ENCODE assay signal across 11 mouse cellular contexts in the genomic region with DNA sequence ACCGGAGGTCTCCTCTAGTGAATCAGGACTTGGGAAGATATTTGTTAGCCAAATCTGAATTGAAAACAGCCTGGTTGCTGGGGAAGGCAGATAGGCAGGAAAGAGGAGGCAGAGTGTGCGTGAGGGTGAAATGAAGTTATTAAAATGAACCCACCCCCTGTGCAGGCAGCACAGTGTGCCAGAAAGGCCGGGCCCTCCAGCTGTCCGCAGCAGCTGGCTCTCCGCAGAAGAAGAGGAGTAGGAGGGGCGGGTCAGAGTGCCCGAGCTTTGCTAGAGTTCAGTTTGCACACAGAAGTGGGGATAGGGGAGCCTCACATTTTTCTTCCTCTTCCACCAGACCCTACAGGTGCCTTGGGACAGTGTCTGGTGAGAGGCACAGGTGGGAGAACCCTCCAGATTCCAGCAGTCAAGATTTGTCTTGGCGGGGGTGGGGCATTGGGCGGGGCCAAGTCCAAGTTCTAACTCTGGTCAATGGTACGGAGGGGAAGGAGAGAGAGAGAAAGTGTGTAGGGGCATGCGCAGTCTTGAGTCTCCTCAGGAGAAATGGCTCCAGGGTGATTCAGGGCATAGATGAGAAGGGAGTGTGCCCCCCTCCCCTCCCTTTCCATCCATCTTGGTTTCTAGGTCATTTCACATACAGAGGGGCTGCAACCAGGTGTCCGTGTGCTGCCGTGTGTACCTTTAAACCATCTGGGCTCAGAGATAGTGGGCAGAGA. TPM values are rescaled to one million over a fixed set of nuclear protein-coding genes. Genes with fewer than 3 reads are reported as not detected.
DNase-seq lines count a peak whose midpoint lies in the region; ATAC-seq and TF ChIP-seq lines count a peak whose summit lies in the region.
"Had no signal": no experiment of that assay in that cellular context is flagged by ENCODE, and none has a peak within 500 bp of the region (broad histone marks: within the 10 kb centered on the region; RNA-seq: fewer than 3 reads in every experiment).

No protein-coding gene starts in this region.

- no peak overlapping the region for H3K4me3 ChIP-seq in kidney, embryonic 14.5 days (ENCODE audit: low read length)
- H3K4me3 ChIP-seq in kidney, embryonic 16.5 days (ENCODE audit: low read length), result no peak overlapping the region
- H3K4me3 ChIP-seq in CH12.LX (replicated peaks in 1 of 3; ENCODE audit: low read depth in 2 of 3, low read length in 2 of 3, poor library complexity in 1 of 3), result peak overlapping the region in 2 of 3 experiments; percentile 20 to 41
- peak overlapping the region; percentile 34 for H3K4me3 ChIP-seq in lung, embryonic 16.5 days (ENCODE audit: low read length)
- H3K4me3 ChIP-seq: embryonic facial prominence, embryonic 12.5 days had no signal

- no peaks in the 10 kb centered on the region for H3K9me3 ChIP-seq in kidney, embryonic 14.5 days (ENCODE audit: control insufficient read depth, low read length)
- no peaks in the 10 kb centered on the region for H3K9me3 ChIP-seq in kidney, embryonic 16.5 days (ENCODE audit: low read length)
- no peaks in the 10 kb centered on the region for H3K9me3 ChIP-seq in CH12.LX (replicated peaks; ENCODE audit: low read length)
- H3K9me3 ChIP-seq in lung, embryonic 16.5 days (ENCODE audit: control insufficient read depth, low read length), result no peaks in the 10 kb centered on the region
- H3K9me3 ChIP-seq: embryonic facial prominence, embryonic 12.5 days had no signal

- H3K79me2 ChIP-seq in CH12.LX (replicated peaks; ENCODE audit: control insufficient read depth, extremely low read depth, insufficient read depth, poor library complexity, severe bottlenecking), result no peaks in the 10 kb centered on the region

- peaks cover 20% of the 10 kb centered on the region for H3K27me3 ChIP-seq in kidney, embryonic 14.5 days (ENCODE audit: control insufficient read depth, insufficient read depth, low read length)
- H3K27me3 ChIP-seq in kidney, embryonic 16.5 days (ENCODE audit: insufficient read depth, low read length), result peaks cover 16% of the 10 kb centered on the region
- peaks cover 84% of the 10 kb centered on the region for H3K27me3 ChIP-seq in CH12.LX (replicated peaks)
- H3K27me3 ChIP-seq in lung, embryonic 16.5 days (ENCODE audit: control insufficient read depth, insufficient read depth, low read depth, low read length), result peaks cover 21% of the 10 kb centered on the region

- no peak for ATAC-seq in kidney, embryonic 14.5 days (ENCODE audit: low FRiP score, low TSS enrichment)
- no peak for ATAC-seq in kidney, embryonic 16.5 days (ENCODE audit: low FRiP score, low TSS enrichment)
- peak; percentile 65 for ATAC-seq in lung, embryonic 16.5 days (ENCODE audit: low read depth)

- no peak for TF ChIP-seq RAD21 in CH12.LX (IDR thresholded peaks at IDR 0.05; ENCODE audit: low read depth, low read length)

- no peak for TF ChIP-seq CTCF in CH12.LX (conservative IDR thresholded peaks at IDR 0.05 in 1 of 2, IDR thresholded peaks at IDR 0.05 in 1 of 2; ENCODE audit: low read depth in 2 of 2, low read length in 2 of 2)

- WGBS in kidney, embryonic 14.5 days, result 45% methylated on average over 13 of the region's 13 CpGs
- 46% methylated on average over 13 of the region's 13 CpGs for WGBS in kidney, embryonic 16.5 days
- WGBS in lung, embryonic 16.5 days, result 29% methylated on average over 13 of the region's 13 CpGs

- H3K9ac ChIP-seq in kidney, embryonic 14.5 days (ENCODE audit: low read depth, low read length), result no peak overlapping the region
- H3K9ac ChIP-seq in kidney, embryonic 16.5 days (replicated peaks; ENCODE audit: low read length), result no peak overlapping the region
- peak overlapping the region; percentile 14; the same call in 1 of the 2 replicates for H3K9ac ChIP-seq in CH12.LX (ENCODE audit: insufficient read depth, low read depth)
- H3K9ac ChIP-seq in lung, embryonic 16.5 days (ENCODE audit: low read length), result peak overlapping the region; percentile 9; the same call in 1 of the 2 replicates
- H3K9ac ChIP-seq: embryonic facial prominence, embryonic 12.5 days had no signal

- in situ Hi-C loops in CH12.LX (cut with MboI; ENCODE audit: low pct_ligation_motif_present, low pct_unique_long_range_greater_than_20kb, low sequenced_read_pairs), result loop anchor here (10.0 kb wide), 1 partner anchor 384 kb away; a partner anchor contains a TSS

- no peaks in the 10 kb centered on the region for H3K36me3 ChIP-seq in kidney, embryonic 14.5 days (ENCODE audit: control insufficient read depth, insufficient read depth, low read length)
- H3K36me3 ChIP-seq in kidney, embryonic 16.5 days (ENCODE audit: insufficient read depth, low read length), result no peaks in the 10 kb centered on the region
- no peaks in the 10 kb centered on the region for H3K36me3 ChIP-seq in CH12.LX (replicated peaks in 1 of 2; ENCODE audit: control insufficient read depth in 1 of 2, insufficient read depth in 1 of 2, low read length in 1 of 2)
- no peaks in the 10 kb centered on the region for H3K36me3 ChIP-seq in lung, embryonic 16.5 days (ENCODE audit: control insufficient read depth, insufficient read depth, low read length)
- H3K36me3 ChIP-seq: embryonic facial prominence, embryonic 12.5 days had no signal

- H3K27ac ChIP-seq in kidney, embryonic 14.5 days (ENCODE audit: low read depth, low read length), result no peak overlapping the region
- no peak overlapping the region for H3K27ac ChIP-seq in kidney, embryonic 16.5 days (ENCODE audit: low read length)
- peak overlapping the region; percentile 37; the same call in 1 of the 2 replicates for H3K27ac ChIP-seq in CH12.LX (ENCODE audit: insufficient read depth, low read depth)
- H3K27ac ChIP-seq in lung, embryonic 16.5 days (ENCODE audit: low read length), result no peak overlapping the region
- H3K27ac ChIP-seq: embryonic facial prominence, embryonic 12.5 days had no signal

- peaks cover 15% of the 10 kb centered on the region; the same call in 1 of the 2 replicates for H3K4me1 ChIP-seq in kidney, embryonic 14.5 days (ENCODE audit: control insufficient read depth, insufficient read depth, low read length)
- peaks cover 19% of the 10 kb centered on the region for H3K4me1 ChIP-seq in kidney, embryonic 16.5 days (ENCODE audit: insufficient read depth, low read length)
- peaks cover 19 to 36% of the 10 kb centered on the region in 2 experiments for H3K4me1 ChIP-seq in CH12.LX (ENCODE audit: control insufficient read depth in 1 of 2, insufficient read depth in 2 of 2)
- peaks cover 10% of the 10 kb centered on the region for H3K4me1 ChIP-seq in lung, embryonic 16.5 days (replicated peaks; ENCODE audit: control insufficient read depth, insufficient read depth, low read length)

- TF ChIP-seq EP300 in CH12.LX (IDR thresholded peaks at IDR 0.05; ENCODE audit: low read length), result no peak

- H3K4me2 ChIP-seq in kidney, embryonic 14.5 days (replicated peaks; ENCODE audit: low read depth, low read length), result peak overlapping the region; percentile 29
- H3K4me2 ChIP-seq in kidney, embryonic 16.5 days (replicated peaks; ENCODE audit: low read depth, low read length), result no peak overlapping the region
- peak overlapping the region; percentile 62 for H3K4me2 ChIP-seq in CH12.LX (ENCODE audit: insufficient read depth, low read depth, poor library complexity, severe bottlenecking)
- H3K4me2 ChIP-seq in lung, embryonic 16.5 days (ENCODE audit: low read depth, low read length), result peak overlapping the region; percentile 49
- H3K4me2 ChIP-seq: embryonic facial prominence, embryonic 12.5 days had no signal

- TF ChIP-seq POLR2A in CH12.LX (IDR thresholded peaks at IDR 0.05; ENCODE audit: low read depth, low read length), result peak; percentile 53

- dilution Hi-C loops in CH12.LX (cut with MboI; ENCODE audit: extremely low pct_ligation_motif_present, extremely low pct_unique_long_range_greater_than_20kb, low sequenced_read_pairs), result no loop called here

- DNase-seq in CH12.LX (ENCODE audit: extremely low read depth) (peak; percentile 46), MN1 (ENCODE audit: low spot score) (peak; percentile 13)
- no peak for DNase-seq in spleen, adult 18-20 months
- no peak for DNase-seq in thymus, adult 18-20 months
- DNase-seq in left cerebral cortex, adult 9 months (ENCODE audit: low spot score in 2 of 2), result no peak
- DNase-seq: adrenal gland, postnatal 10 days had no signal

TF ChIP-seq in CH12.LX, 34 proteins besides CTCF, POLR2A, EP300 and RAD21:
- TF ChIP-seq NRF1 (IDR thresholded peaks at IDR 0.05; ENCODE audit: low read depth, low read length) (peak; percentile 79), KAT2A (IDR thresholded peaks at IDR 0.05; ENCODE audit: insufficient replicate concordance, low read length) (no peak), SIN3A (IDR thresholded peaks at IDR 0.05; ENCODE audit: low read length) (peak; percentile 61; the same call in 1 of the 2 replicates), POLR2AphosphoS2 (IDR thresholded peaks at IDR 0.05; ENCODE audit: low read depth, low read length) (no peak), MAFK (IDR thresholded peaks at IDR 0.05; ENCODE audit: insufficient replicate concordance, low read length) (no peak), NELFE (IDR thresholded peaks at IDR 0.05; ENCODE audit: low read depth, low read length) (peak; percentile 34; the same call in 1 of the 2 replicates), JUND (conservative IDR thresholded peaks at IDR 0.05; ENCODE audit: low read depth, low read length) (no peak), ELF1 (IDR thresholded peaks at IDR 0.05; ENCODE audit: low read depth, low read length) (no peak), MAZ (IDR thresholded peaks at IDR 0.05; ENCODE audit: low read depth, low read length) (0 out of 2 replicates have a peak, but pooled peaks have one; percentile 26), CHD1 (IDR thresholded peaks at IDR 0.05; ENCODE audit: low read depth, low read length) (no peak), RCOR1 (conservative IDR thresholded peaks at IDR 0.05; ENCODE audit: low read depth, low read length) (no peak)

RNA-seq across cellular contexts. Expression of a gene that starts 6.0 kb away (rescaled TPM):
- polyA plus RNA-seq in kidney, embryonic 14.5 days (2014; fragmentation: Nextera tagmentation; extraction: Ambion mirVana), result 0.51 and 0.59 TPM in 2 replicates
- polyA plus RNA-seq in kidney, embryonic 16.5 days (2015; fragmentation: Nextera tagmentation; extraction: Ambion mirVana), result 0.36 and 0.62 TPM in 2 replicates
- total RNA-seq in CH12.LX (2012; rRNA removed) (0.17 TPM in 1 of 2 replicates, not detected in the other), CH12.LX (2014; rRNA removed) (not detected in 2 replicates)
- polyA plus RNA-seq in CH12.LX (2012; ENCODE audit: insufficient read length, low read depth), result not detected in 2 replicates
- polyA plus RNA-seq in lung, embryonic 16.5 days (2015; fragmentation: Nextera tagmentation; extraction: Ambion mirVana), result 0.19 TPM in 1 of 2 replicates, not detected in the other
- total RNA-seq: hematopoietic stem cell, adult 5-6 weeks had no signal

Comparison
In these comparisons a context has a peak if more than half of its experiments do, and no peak if none do; other contexts are left out.
1. H3K4me3 ChIP-seq: peak in CH12.LX (2 of 3) and lung, embryonic 16.5 days (single experiment); none in kidney, embryonic 14.5 days (single experiment) and kidney, embryonic 16.5 days (single experiment).
2. H3K9ac ChIP-seq: peak in CH12.LX (single experiment) and lung, embryonic 16.5 days (single experiment); none in kidney, embryonic 14.5 days (single experiment) and kidney, embryonic 16.5 days (single experiment).
3. DNase-seq: peak in CH12.LX (single experiment) and MN1 (single experiment); none in spleen, adult 18-20 months (0 of 2), thymus, adult 18-20 months (0 of 2) and left cerebral cortex, adult 9 months (0 of 2).